Mouse (Mus musculus): Measurements from ENCODE around the gene Rhbdf2. TPM values are rescaled to one million over a fixed set of nuclear protein-coding genes. Genes with fewer than 3 reads are reported as not detected.

The Rhbdf2 gene
- polyA plus RNA-seq, 1 experiment from 2014 or later, result 8.0 TPM

DNA sequence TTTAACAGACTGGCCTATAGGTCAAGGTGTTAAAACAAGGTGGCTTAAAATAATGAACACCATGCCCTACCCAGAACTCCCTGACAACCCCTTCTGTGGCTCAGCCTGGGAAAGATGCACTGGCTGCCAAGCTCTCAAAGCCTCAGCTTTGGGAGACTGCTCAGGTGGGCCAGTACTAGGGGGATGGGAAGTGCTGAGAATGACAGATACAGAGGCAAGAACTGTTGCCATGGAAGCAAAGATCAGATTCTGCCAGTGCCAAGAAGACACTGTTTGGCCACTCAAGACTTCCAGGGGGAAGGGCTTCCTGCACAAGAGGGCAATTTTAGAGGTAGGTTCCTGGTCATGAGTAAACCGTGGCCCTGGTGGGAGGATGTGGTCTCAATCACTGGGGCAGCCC lies 71.2 kb downstream of the Rhbdf2 start:
- Histone ChIP-seq H3K36me3 (no peaks in the 10 kb centered on the region), H3K9me3 (no peaks in the 10 kb centered on the region), H3K27ac (replicated peaks) (no peak overlapping the region; the same call in 1 of the 2 replicates), H3K4me2 (peak overlapping the region; percentile 10; the same call in 1 of the 2 replicates), H3K4me3 (no peak overlapping the region), H3K27me3 (replicated peaks) (no peaks in the 10 kb centered on the region), H3K9ac (peak overlapping the region; percentile 50), H3K4me1 (peaks cover 71% of the 10 kb centered on the region)
- WGBS, result 29% methylated on average over 1 of the region's 1 CpGs
- no peak for ATAC-seq (ENCODE audit: extremely low read depth, insufficient number of reproducible peaks, low FRiP score, low TSS enrichment)

DNA sequence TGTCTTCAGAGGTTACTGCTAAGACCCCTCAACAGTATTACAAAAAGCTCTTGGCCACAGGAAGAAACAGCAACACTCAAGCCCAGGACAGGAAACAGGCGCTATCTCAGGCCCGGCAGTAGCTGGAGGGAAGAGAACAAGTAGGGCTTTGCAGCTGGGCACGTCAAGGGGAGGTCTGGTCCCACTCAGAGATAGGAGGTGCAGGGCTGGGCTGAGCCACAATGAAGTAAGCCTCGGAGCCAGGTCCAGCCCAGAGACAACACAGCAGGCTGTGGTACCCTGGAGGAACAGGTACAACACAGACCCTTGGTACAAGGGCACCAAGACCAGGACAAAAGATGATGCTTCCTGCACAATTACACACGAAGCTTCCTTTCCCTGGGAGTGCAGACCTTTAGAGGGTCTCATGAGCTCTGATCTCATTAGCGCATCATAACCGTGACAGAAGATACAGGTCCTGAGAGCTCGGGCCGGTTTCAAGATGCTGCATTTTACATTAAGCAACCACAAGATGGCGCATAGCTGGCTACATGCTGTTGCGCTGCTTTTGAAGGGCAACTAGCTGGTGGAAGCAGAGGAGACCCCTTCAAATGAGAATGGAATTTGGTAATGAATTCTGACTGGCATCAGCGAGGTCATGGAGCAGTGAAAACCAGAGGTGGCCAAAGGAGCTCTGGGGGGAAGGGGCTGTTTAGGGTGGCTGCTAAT lies 72.5 kb downstream of the Rhbdf2 start:
- H3K9ac ChIP-seq, result no peak overlapping the region
- peak; percentile 40; the same call in 1 of the 2 replicates for ATAC-seq (ENCODE audit: extremely low read depth, insufficient number of reproducible peaks, low FRiP score, low TSS enrichment)

DNA sequence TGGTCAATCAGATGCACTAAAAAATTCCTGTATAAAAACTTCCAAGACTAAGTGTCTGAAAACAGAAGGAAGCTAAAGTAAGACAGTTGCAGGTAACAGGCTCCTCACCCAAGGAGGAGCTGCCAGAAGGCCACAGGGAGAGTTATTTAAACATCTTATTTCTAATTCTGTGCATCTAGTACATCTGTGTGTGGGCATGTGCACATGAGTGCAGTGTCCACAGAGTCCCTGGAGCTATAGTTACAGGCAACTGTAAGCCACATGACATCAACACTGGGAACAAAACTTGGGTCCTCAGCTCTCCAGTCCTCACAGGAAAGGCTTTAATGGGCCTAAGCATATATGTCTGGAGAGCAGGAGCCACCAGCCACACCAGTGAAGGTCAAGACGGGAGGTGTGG lies 74.6 kb downstream of the Rhbdf2 start:
- H3K27me3 ChIP-seq (replicated peaks), result no peaks in the 10 kb centered on the region

More for the DNA sequence above, 72.5 kb downstream of the Rhbdf2 start:
- Histone ChIP-seq H3K9me3 (no peaks in the 10 kb centered on the region), H3K4me3 (no peak overlapping the region; the same call in 1 of the 2 replicates), H3K4me2 (peak overlapping the region; percentile 33), H3K36me3 (no peaks in the 10 kb centered on the region), H3K4me1 (peaks cover 84% of the 10 kb centered on the region), H3K27me3 (replicated peaks) (no peaks in the 10 kb centered on the region), H3K27ac (replicated peaks) (peak overlapping the region; percentile 69)
- 12% methylated on average over 12 of the region's 12 CpGs for WGBS

DNA sequence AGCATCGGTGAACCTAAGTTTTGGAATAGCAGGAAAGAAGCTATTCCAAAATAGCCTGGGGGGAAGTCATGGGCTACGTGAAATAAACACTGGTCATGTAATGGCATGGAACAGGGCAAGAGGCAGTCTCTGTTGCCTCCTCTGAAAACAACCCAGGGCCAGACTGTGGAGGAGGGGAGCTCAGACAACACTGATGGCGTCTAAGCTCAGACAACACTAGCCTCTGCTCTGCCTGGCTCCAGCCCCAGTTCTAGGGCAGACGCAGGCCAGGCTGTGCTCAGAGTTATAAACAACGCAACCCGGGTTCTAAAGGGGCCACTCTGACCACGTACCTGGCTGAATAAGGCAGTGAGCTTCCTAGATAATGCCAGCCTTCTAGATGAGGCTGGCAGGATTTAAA lies 76.1 kb downstream of the Rhbdf2 start:
- Histone ChIP-seq H3K4me1 (peaks cover 75% of the 10 kb centered on the region), H3K9ac (peak overlapping the region; percentile 48; the same call in 1 of the 2 replicates), H3K27ac (replicated peaks) (peak overlapping the region; percentile 65), H3K9me3 (no peaks in the 10 kb centered on the region), H3K27me3 (replicated peaks) (no peaks in the 10 kb centered on the region), H3K36me3 (peaks cover 29% of the 10 kb centered on the region), H3K4me3 (no peak overlapping the region), H3K4me2 (no peak overlapping the region)
- no peak for ATAC-seq (ENCODE audit: extremely low read depth, insufficient number of reproducible peaks, low FRiP score, low TSS enrichment)
- 37% methylated on average over 7 of the region's 7 CpGs for WGBS

More for the DNA sequence above, 74.6 kb downstream of the Rhbdf2 start:
- Histone ChIP-seq H3K4me2 (no peak overlapping the region), H3K9me3 (no peaks in the 10 kb centered on the region), H3K4me1 (peaks cover 90% of the 10 kb centered on the region), H3K36me3 (peaks cover 15% of the 10 kb centered on the region), H3K9ac (no peak overlapping the region), H3K4me3 (no peak overlapping the region), H3K27ac (replicated peaks) (no peak overlapping the region)
- WGBS, result 82% methylated on average over 1 of the region's 1 CpGs
- no peak for ATAC-seq (ENCODE audit: extremely low read depth, insufficient number of reproducible peaks, low FRiP score, low TSS enrichment)

DNA sequence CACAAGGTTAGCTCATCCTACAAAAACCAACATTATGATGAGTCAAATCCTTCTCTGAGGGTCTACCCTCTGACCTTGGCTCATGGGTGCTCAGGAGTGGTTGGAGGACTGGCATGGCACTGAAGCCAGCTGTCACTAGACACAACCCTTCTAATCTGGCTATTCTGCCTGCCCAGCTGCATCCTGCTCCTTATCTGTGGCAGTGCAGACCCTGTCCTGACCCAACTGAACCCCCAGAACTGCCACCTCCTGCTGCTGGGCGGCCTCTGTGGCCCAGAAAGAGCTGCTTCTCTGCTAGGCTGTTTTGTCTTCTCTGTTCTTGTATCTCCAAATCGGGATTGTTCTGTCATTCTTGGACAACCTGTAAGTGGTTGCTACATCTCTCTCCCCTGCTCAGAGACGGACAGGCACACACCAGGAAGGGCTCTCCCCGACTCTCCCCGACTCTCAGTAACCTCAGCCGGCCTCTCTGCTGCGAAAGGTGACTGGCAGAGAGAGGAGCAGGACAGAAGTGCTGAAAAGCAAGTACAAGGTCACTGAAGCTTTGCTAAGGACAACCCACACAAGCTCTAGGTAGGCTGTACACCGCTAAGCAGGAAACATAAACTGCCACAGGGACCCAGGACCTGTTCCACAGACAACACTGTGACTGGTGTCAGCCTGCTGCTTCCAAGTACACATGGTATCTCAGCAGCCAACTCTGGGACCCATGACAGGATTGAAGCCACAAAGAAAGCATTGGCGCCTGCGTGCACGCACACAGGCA lies 77.4 kb downstream of the Rhbdf2 start:
- no peak for ATAC-seq (ENCODE audit: extremely low read depth, insufficient number of reproducible peaks, low FRiP score, low TSS enrichment)
- H3K9ac ChIP-seq, result peak overlapping the region; percentile 67

DNA sequence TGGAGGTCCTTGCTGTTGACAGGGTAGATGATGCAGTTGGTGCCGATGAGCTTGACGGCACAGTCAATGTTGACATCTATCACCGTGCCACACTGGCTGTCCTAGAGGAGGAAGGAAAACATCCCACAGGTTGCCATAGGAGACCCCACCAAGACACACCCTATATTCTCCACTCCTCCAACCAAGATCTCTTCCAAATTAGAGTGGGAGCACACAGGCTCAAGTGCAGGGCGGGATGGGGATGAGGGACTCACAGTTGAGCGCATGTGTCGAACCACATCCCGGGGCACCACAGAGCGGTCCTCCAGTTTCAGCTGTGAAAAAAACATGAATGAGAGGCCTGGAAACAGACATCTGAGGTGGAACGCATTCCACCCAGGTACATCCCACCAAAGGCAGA lies 78.0 kb downstream of the Rhbdf2 start:
- no peak overlapping the region for H3K27ac ChIP-seq (replicated peaks)
- H3K9me3 ChIP-seq, result no peaks in the 10 kb centered on the region
- H3K36me3 ChIP-seq, result peaks cover 49% of the 10 kb centered on the region
- no peak for ATAC-seq (ENCODE audit: extremely low read depth, insufficient number of reproducible peaks, low FRiP score, low TSS enrichment)
- no peak overlapping the region; the same call in 1 of the 2 replicates for H3K9ac ChIP-seq
- no peak overlapping the region for H3K4me3 ChIP-seq
- 84% methylated on average over 9 of the region's 9 CpGs for WGBS
- peaks cover 55% of the 10 kb centered on the region for H3K4me1 ChIP-seq
- no peak overlapping the region for H3K4me2 ChIP-seq
- H3K27me3 ChIP-seq (replicated peaks), result no peaks in the 10 kb centered on the region

More for the DNA sequence above, 77.4 kb downstream of the Rhbdf2 start:
- Histone ChIP-seq H3K4me1 (peaks cover 62% of the 10 kb centered on the region), H3K4me2 (peak overlapping the region; percentile 41), H3K4me3 (peak overlapping the region; percentile 3; the same call in 1 of the 2 replicates), H3K9me3 (no peaks in the 10 kb centered on the region), H3K27ac (replicated peaks) (peak overlapping the region; percentile 65), H3K27me3 (replicated peaks) (no peaks in the 10 kb centered on the region), H3K36me3 (peaks cover 42% of the 10 kb centered on the region)
- WGBS, result 48% methylated on average over 11 of the region's 11 CpGs

Other genes with a start within 250 kb of the Rhbdf2 start
- gene Rnf157, start 214.0 kb downstream of the Rhbdf2 start, polyA plus RNA-seq (2015; fragmentation: Nextera tagmentation; extraction: Ambion mirVana), result 4.0 and 6.1 TPM in 2 replicates
- gene Ubald2, start 192.9 kb downstream of the Rhbdf2 start, polyA plus RNA-seq (2015; fragmentation: Nextera tagmentation; extraction: Ambion mirVana), result 31.0 and 32.3 TPM in 2 replicates
- not detected in 2 replicates for gene Qrich2, start 160.8 kb downstream of the Rhbdf2 start, polyA plus RNA-seq (2015; fragmentation: Nextera tagmentation; extraction: Ambion mirVana)
- gene Prpsap1, start 132.8 kb downstream of the Rhbdf2 start, polyA plus RNA-seq (2015; fragmentation: Nextera tagmentation; extraction: Ambion mirVana), result 90.2 and 102 TPM in 2 replicates
- 2.0 and 2.6 TPM in 2 replicates for gene Sphk1, start 96.1 kb downstream of the Rhbdf2 start, polyA plus RNA-seq (2015; fragmentation: Nextera tagmentation; extraction: Ambion mirVana)
- gene Ube2o, start 45.6 kb downstream of the Rhbdf2 start, polyA plus RNA-seq (2015; fragmentation: Nextera tagmentation; extraction: Ambion mirVana), result 7.9 and 8.3 TPM in 2 replicates
- not detected in 2 replicates for gene Aanat, start 40.6 kb downstream of the Rhbdf2 start, polyA plus RNA-seq (2015; fragmentation: Nextera tagmentation; extraction: Ambion mirVana)
- gene Prcd, start 26.5 kb upstream of the Rhbdf2 start, polyA plus RNA-seq (2015; fragmentation: Nextera tagmentation; extraction: Ambion mirVana), result 0.51 and 0.93 TPM in 2 replicates
- 2.6 TPM in 2 replicates for gene Cygb, start 27.3 kb upstream of the Rhbdf2 start, polyA plus RNA-seq (2015; fragmentation: Nextera tagmentation; extraction: Ambion mirVana)
- gene St6galnac1, start 148.5 kb upstream of the Rhbdf2 start, polyA plus RNA-seq (2015; fragmentation: Nextera tagmentation; extraction: Ambion mirVana), result not detected in 2 replicates
- 18.4 and 19.3 TPM in 2 replicates for gene Mxra7, start 201.0 kb upstream of the Rhbdf2 start, polyA plus RNA-seq (2015; fragmentation: Nextera tagmentation; extraction: Ambion mirVana)
- 63.8 and 68.8 TPM in 2 replicates for gene Mettl23, start 216.3 kb upstream of the Rhbdf2 start, polyA plus RNA-seq (2015; fragmentation: Nextera tagmentation; extraction: Ambion mirVana)
- gene Jmjd6, start 216.4 kb upstream of the Rhbdf2 start, polyA plus RNA-seq (2015; fragmentation: Nextera tagmentation; extraction: Ambion mirVana), result 61.7 and 75.3 TPM in 2 replicates
- 32.2 and 35.5 TPM in 2 replicates for gene Mfsd11, start 225.4 kb upstream of the Rhbdf2 start, polyA plus RNA-seq (2015; fragmentation: Nextera tagmentation; extraction: Ambion mirVana)
- 530 and 543 TPM in 2 replicates for gene Srsf2, start 226.1 kb upstream of the Rhbdf2 start, polyA plus RNA-seq (2015; fragmentation: Nextera tagmentation; extraction: Ambion mirVana)